Mouse (Mus musculus) monocyte, adult 2 months (primary cell): ENCODE data around the gene Slc10a6.

Source experiments
- DNase-seq, 2 experiments: peaks; one replicate each; pipeline ENCODE4 v3.0.0; 2022; ENCODE audit warnings: low spot score in 2 of 2, low read depth in 1 of 2

The Slc10a6 gene

GRCm38 (mm10) chr5:103620301-103620973, 8.8 kb downstream of the Slc10a6 start:
- DNase-seq = no peak

GRCm38 (mm10) chr5:103617191-103617590, 12.0 kb downstream of the Slc10a6 start:
- no peak for DNase-seq

- DNase-seq = no peak
Measured at GRCm38 (mm10) chr5:103614356-103614755, 14.8 kb downstream of the Slc10a6 start.

- no peak for DNase-seq
Measured at GRCm38 (mm10) chr5:103612316-103612715, 16.9 kb downstream of the Slc10a6 start.

- DNase-seq = no peak
Measured at GRCm38 (mm10) chr5:103610856-103611472, 18.2 kb downstream of the Slc10a6 start.

GRCm38 (mm10) chr5:103610148-103610547, 19.1 kb downstream of the Slc10a6 start:
- no peak for DNase-seq

- DNase-seq = no peak
Measured at GRCm38 (mm10) chr5:103605707-103606106, 23.5 kb downstream of the Slc10a6 start.

GRCm38 (mm10) chr5:103603115-103603893, 25.9 kb downstream of the Slc10a6 start:
- DNase-seq = no peak

GRCm38 (mm10) chr5:103598881-103599280, 30.3 kb downstream of the Slc10a6 start:
- DNase-seq = no peak

GRCm38 (mm10) chr5:103598264-103598663, 30.9 kb downstream of the Slc10a6 start:
- DNase-seq = no peak

GRCm38 (mm10) chr5:103597604-103598003, 31.6 kb downstream of the Slc10a6 start:
- DNase-seq = no peak

- DNase-seq = no peak
Measured at GRCm38 (mm10) chr5:103596467-103597146, 32.6 kb downstream of the Slc10a6 start.

- no peak for DNase-seq
Measured at GRCm38 (mm10) chr5:103595394-103596226, 33.6 kb downstream of the Slc10a6 start.

- DNase-seq = no peak
Measured at GRCm38 (mm10) chr5:103593575-103593974, 35.6 kb downstream of the Slc10a6 start.

GRCm38 (mm10) chr5:103592706-103593105, 36.5 kb downstream of the Slc10a6 start:
- no peak for DNase-seq

GRCm38 (mm10) chr5:103591846-103592245, 37.4 kb downstream of the Slc10a6 start:
- DNase-seq = no peak

- no peak for DNase-seq
Measured at GRCm38 (mm10) chr5:103587219-103587618, 42.0 kb downstream of the Slc10a6 start.

- DNase-seq = no peak
Measured at GRCm38 (mm10) chr5:103579680-103580420, 49.4 kb downstream of the Slc10a6 start.

- DNase-seq = no peak
Measured at GRCm38 (mm10) chr5:103569446-103569845, 59.8 kb downstream of the Slc10a6 start.

GRCm38 (mm10) chr5:103568034-103568433, 61.2 kb downstream of the Slc10a6 start:
- DNase-seq = no peak
